Mouse (Mus musculus): ENCODE results near the gene Ergic1.

- TF ChIP-seq CTCF (IDR thresholded peaks at IDR 0.05) (no peak), EP300 (IDR thresholded peaks at IDR 0.05; ENCODE audit: insufficient read depth, low read depth, low read length) (no peak), POLR2A (IDR thresholded peaks at IDR 0.05; ENCODE audit: insufficient read depth, low read depth, low read length) (no peak)
These were observed 47.6 kb downstream of the Ergic1 start for GRCm38 (mm10) chr17:26608877-26609276.

Measured in heart, adult 2 months (tissue).